14 mouse cellular contexts compared by ENCODE assay signal in the genomic region with DNA sequence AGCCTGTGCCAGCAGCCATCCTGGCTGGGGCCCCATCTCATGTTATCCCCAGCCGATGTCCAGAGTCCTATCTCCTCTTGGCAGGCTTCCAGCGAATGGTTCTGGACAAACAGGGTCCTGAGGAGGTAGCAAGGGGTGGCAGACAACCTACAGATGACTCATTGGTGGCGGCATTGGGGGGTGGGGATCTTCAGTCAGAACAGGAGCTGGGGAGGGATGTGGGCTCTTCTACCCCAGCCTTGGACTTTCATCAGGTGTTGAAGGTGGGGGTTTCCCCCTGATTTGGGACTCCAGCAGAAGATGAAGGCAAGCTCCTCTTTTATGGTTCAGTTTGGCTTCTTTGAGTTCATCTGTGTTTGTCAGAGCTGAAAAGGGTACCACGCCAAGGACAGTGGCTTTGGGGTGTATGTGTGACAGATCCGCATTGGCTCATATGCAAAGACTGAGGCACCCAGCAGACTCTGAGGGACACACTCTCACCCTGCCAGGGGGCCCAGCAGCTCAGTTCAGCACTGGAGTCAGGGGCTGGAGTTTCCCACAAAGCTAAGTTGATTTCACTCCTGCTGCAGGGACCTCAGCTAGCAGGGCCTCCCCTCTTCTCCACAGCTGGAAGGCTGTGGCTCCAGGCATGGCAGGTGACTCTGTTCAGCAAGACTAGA. TPM values are rescaled to one million over a fixed set of nuclear protein-coding genes. Genes with fewer than 3 reads are reported as not detected.
DNase-seq lines count a peak whose midpoint lies in the region; ATAC-seq and TF ChIP-seq lines count a peak whose summit lies in the region.
"Had no signal": no experiment of that assay in that cellular context is flagged by ENCODE, and none has a peak within 500 bp of the region (broad histone marks: within the 10 kb centered on the region; RNA-seq: fewer than 3 reads in every experiment).

No protein-coding gene starts in this region.

- TF ChIP-seq CTCF in gastrocnemius, adult 2 months (IDR thresholded peaks at IDR 0.05) = no peak
- TF ChIP-seq CTCF in lung, embryonic 14.5 days (IDR thresholded peaks at IDR 0.05; ENCODE audit: low read depth) = no peak

- no peak overlapping the region for H3K4me3 ChIP-seq in gastrocnemius, adult 2 months
- no peak overlapping the region for H3K4me3 ChIP-seq in lung, embryonic 14.5 days (ENCODE audit: low read depth, low read length)
- no peak overlapping the region for H3K4me3 ChIP-seq in liver, embryonic 11.5 days (ENCODE audit: low read depth, low read length)
- no peak overlapping the region for H3K4me3 ChIP-seq in midbrain, embryonic 13.5 days (replicated peaks)
- H3K4me3 ChIP-seq: stomach, embryonic 15.5 days had no signal

- 58% methylated on average over 5 of the region's 5 CpGs for WGBS in lung, embryonic 14.5 days
- WGBS in liver, embryonic 11.5 days = 46% methylated on average over 5 of the region's 5 CpGs
- 81% methylated on average over 5 of the region's 5 CpGs for WGBS in midbrain, embryonic 13.5 days

- peaks cover 20% of the 10 kb centered on the region for H3K27me3 ChIP-seq in lung, embryonic 14.5 days (ENCODE audit: insufficient read depth, low read length)
- H3K27me3 ChIP-seq in liver, embryonic 11.5 days (replicated peaks; ENCODE audit: control insufficient read depth, insufficient read depth, low read length) = peaks cover 5% of the 10 kb centered on the region
- peaks cover 51% of the 10 kb centered on the region for H3K27me3 ChIP-seq in midbrain, embryonic 13.5 days

- H3K9me3 ChIP-seq in lung, embryonic 14.5 days (ENCODE audit: low read depth, low read length) = no peaks in the 10 kb centered on the region
- no peaks in the 10 kb centered on the region for H3K9me3 ChIP-seq in liver, embryonic 11.5 days (ENCODE audit: control insufficient read depth, low read length)
- no peaks in the 10 kb centered on the region for H3K9me3 ChIP-seq in midbrain, embryonic 13.5 days
- H3K9me3 ChIP-seq: stomach, embryonic 15.5 days had no signal

- H3K36me3 ChIP-seq in lung, embryonic 14.5 days (ENCODE audit: insufficient read depth) = 0 out of 2 replicates have a peak, but pooled peaks cover 2% of the 10 kb centered on the region
- no peaks in the 10 kb centered on the region for H3K36me3 ChIP-seq in liver, embryonic 11.5 days (ENCODE audit: control insufficient read depth, insufficient read depth, low read length)
- H3K36me3 ChIP-seq in midbrain, embryonic 13.5 days = no peaks in the 10 kb centered on the region
- H3K36me3 ChIP-seq: stomach, embryonic 15.5 days had no signal

- no peak for ATAC-seq in lung, embryonic 14.5 days (ENCODE audit: insufficient read depth)
- ATAC-seq in liver, embryonic 11.5 days (replicated peaks; ENCODE audit: low FRiP score) = no peak
- no peak for ATAC-seq in midbrain, embryonic 13.5 days
- ATAC-seq: lung, postnatal 0 days had no signal

- H3K9ac ChIP-seq in lung, embryonic 14.5 days = no peak overlapping the region
- H3K9ac ChIP-seq in liver, embryonic 11.5 days (ENCODE audit: low read depth, low read length) = no peak overlapping the region
- H3K9ac ChIP-seq in midbrain, embryonic 13.5 days (replicated peaks) = no peak overlapping the region
- H3K9ac ChIP-seq: stomach, embryonic 15.5 days had no signal

- H3K27ac ChIP-seq in gastrocnemius, adult 2 months = no peak overlapping the region
- no peak overlapping the region for H3K27ac ChIP-seq in lung, embryonic 14.5 days (ENCODE audit: low read depth)
- H3K27ac ChIP-seq in liver, embryonic 11.5 days (ENCODE audit: low read depth, low read length) = no peak overlapping the region
- H3K27ac ChIP-seq in midbrain, embryonic 13.5 days = no peak overlapping the region
- H3K27ac ChIP-seq: stomach, embryonic 15.5 days had no signal

- DNase-seq in gastrocnemius, adult 2 months = peak; percentile 20
- no peak for DNase-seq in gastrocnemius, postnatal 10 days
- DNase-seq in lung, embryonic 14.5 days = peak; percentile 17
- DNase-seq in lung, postnatal 14 days = no peak
- peak; percentile 31 for DNase-seq in liver, embryonic 11.5 days (ENCODE audit: low spot score)
- peak; percentile 78 for DNase-seq in thymus, postnatal 14 days
- DNase-seq in urinary bladder, postnatal 36 days (ENCODE audit: low spot score in 2 of 2) = no peak
- DNase-seq: cerebellum, postnatal 25 days; heart, postnatal 10 days had no signal

- H3K4me1 ChIP-seq in lung, embryonic 14.5 days (ENCODE audit: insufficient read depth) = no peaks in the 10 kb centered on the region
- peaks cover 35% of the 10 kb centered on the region for H3K4me1 ChIP-seq in liver, embryonic 11.5 days (replicated peaks; ENCODE audit: control insufficient read depth, insufficient read depth, low read length)
- peaks cover 13% of the 10 kb centered on the region for H3K4me1 ChIP-seq in midbrain, embryonic 13.5 days (replicated peaks)

- H3K4me2 ChIP-seq in lung, embryonic 14.5 days = no peak overlapping the region
- H3K4me2 ChIP-seq in liver, embryonic 11.5 days = no peak overlapping the region
- H3K4me2 ChIP-seq in midbrain, embryonic 13.5 days (replicated peaks) = no peak overlapping the region
- H3K4me2 ChIP-seq: stomach, embryonic 15.5 days had no signal

- intact Hi-C loops in gastrocnemius, adult 2 months (cut with DNase I) = no loop called here

RNA-seq across cellular contexts. Expression of a gene that starts 1.9 kb away (rescaled TPM):
- 1 to 10 TPM in 1 of 2 experiments, under 1 TPM in 1; 0.59 to 1.2 TPM for total RNA-seq in gastrocnemius, adult 2 months (2021)
- total RNA-seq in gastrocnemius, postnatal 10 days (2021) = 1 to 10 TPM; 2.6 TPM
- polyA plus RNA-seq in lung, embryonic 14.5 days (2014; fragmentation: Nextera tagmentation; extraction: Ambion mirVana) = 12.3 and 15.7 TPM in 2 replicates
- 8.8 and 10.1 TPM in 2 replicates for polyA plus RNA-seq in liver, embryonic 11.5 days (2014; fragmentation: Nextera tagmentation; extraction: Ambion mirVana)
- 4.3 and 4.4 TPM in 2 replicates for polyA plus RNA-seq in midbrain, embryonic 13.5 days (2015; fragmentation: Nextera tagmentation; extraction: Ambion mirVana)

RNA-seq across cellular contexts. Expression of a gene that starts 4.4 kb away (rescaled TPM):
- under 1 TPM in 1 of 2 experiments, not detected in 1; 0.25 TPM for total RNA-seq in gastrocnemius, adult 2 months (2021)
- under 1 TPM in 1 of 2 experiments, not detected in 1; 0.16 TPM for total RNA-seq in gastrocnemius, postnatal 10 days (2021)
- not detected in 2 replicates for polyA plus RNA-seq in lung, embryonic 14.5 days (2014; fragmentation: Nextera tagmentation; extraction: Ambion mirVana)
- not detected in 2 replicates for polyA plus RNA-seq in liver, embryonic 11.5 days (2014; fragmentation: Nextera tagmentation; extraction: Ambion mirVana)
- polyA plus RNA-seq in midbrain, embryonic 13.5 days (2015; fragmentation: Nextera tagmentation; extraction: Ambion mirVana) = not detected in 2 replicates
- total RNA-seq: heart, postnatal 10 days; left cerebral cortex, postnatal 14 days had no signal
- polyA plus RNA-seq: C2C12; lung, postnatal 0 days; stomach, embryonic 15.5 days had no signal

RNA-seq across cellular contexts. Expression of a gene that starts 28.9 kb away (rescaled TPM):
- under 1 TPM; 0.39 to 0.69 TPM for total RNA-seq in gastrocnemius, adult 2 months (2021)
- 1 to 10 TPM; 1.4 to 1.8 TPM for total RNA-seq in gastrocnemius, postnatal 10 days (2021)
- polyA plus RNA-seq in lung, embryonic 14.5 days (2014; fragmentation: Nextera tagmentation; extraction: Ambion mirVana) = not detected in 2 replicates
- 20.1 and 20.7 TPM in 2 replicates for polyA plus RNA-seq in liver, embryonic 11.5 days (2014; fragmentation: Nextera tagmentation; extraction: Ambion mirVana)
- 0.12 and 0.15 TPM in 2 replicates for polyA plus RNA-seq in midbrain, embryonic 13.5 days (2015; fragmentation: Nextera tagmentation; extraction: Ambion mirVana)
- polyA plus RNA-seq: C2C12 had no signal

Comparison
In these comparisons a context has a peak if more than half of its experiments do, and no peak if none do; other contexts are left out.
1. DNase-seq: peak in gastrocnemius, adult 2 months (single experiment), lung, embryonic 14.5 days (single experiment), liver, embryonic 11.5 days (single experiment) and thymus, postnatal 14 days (single experiment); none in gastrocnemius, postnatal 10 days (single experiment), lung, postnatal 14 days (single experiment) and urinary bladder, postnatal 36 days (0 of 2).
2. RNA of a gene that starts 28.9 kb away (polyA plus RNA-seq): 20.1 to 20.7 TPM in liver, embryonic 11.5 days; 0.12 to 0.15 TPM in midbrain, embryonic 13.5 days and not detected in lung, embryonic 14.5 days; every median in the first group is over 10 times any median in the second.